Mouse (Mus musculus) colon, adult 2 months (tissue): Measurements from ENCODE around the gene Hist1h2bn. TPM values are rescaled to one million over a fixed set of nuclear protein-coding genes. Genes with fewer than 3 reads are reported as not detected.

Experiments used
- polyA plus RNA-seq: library from polyadenylated mRNA; depleted of rRNA; stranded (reverse); fragments of >200 nt; gene quantifications from 2 replicates; pipeline ENCODE4 v1.2.3, GENCODE M21; 2012; rRNA removed

The Hist1h2bn gene
- 12.9 and 14.9 TPM in 2 replicates for polyA plus RNA-seq

DNA sequence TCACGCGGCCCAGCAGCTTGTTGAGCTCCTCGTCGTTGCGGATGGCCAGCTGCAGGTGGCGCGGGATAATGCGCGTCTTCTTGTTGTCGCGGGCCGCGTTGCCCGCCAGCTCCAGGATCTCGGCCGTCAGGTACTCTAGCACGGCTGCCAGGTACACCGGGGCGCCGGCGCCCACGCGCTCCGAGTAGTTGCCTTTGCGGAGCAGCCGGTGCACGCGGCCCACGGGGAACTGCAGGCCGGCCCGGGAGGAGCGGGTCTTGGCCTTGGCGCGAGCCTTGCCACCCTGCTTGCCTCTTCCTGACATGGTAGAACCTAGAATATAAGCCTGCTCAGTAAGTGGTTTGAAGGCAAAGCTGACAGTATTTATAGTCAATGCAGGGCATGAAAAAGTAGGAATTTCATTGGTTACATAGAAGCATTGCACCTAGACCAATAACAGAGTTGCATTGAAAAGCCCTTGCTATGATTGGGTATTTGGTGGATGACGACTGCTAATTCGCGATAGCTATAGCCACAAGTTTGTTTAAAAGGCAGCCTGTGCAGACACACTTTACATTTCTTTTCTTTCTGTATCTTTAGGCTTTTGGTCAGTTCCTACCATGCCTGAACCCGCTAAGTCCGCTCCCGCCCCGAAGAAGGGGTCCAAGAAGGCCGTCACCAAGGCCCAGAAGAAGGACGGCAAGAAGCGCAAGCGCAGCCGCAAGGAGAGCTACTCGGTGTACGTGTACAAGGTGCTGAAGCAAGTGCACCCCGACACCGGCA, at the start of gene Hist1h2bn, which contains the start of gene Hist1h2ak:
Gene Hist1h2bn, plus strand, starts transcription at position 600 of the 762 bp plus-strand sequence.
Gene Hist1h2ak, minus strand, starts transcription at position 304 of the 762 bp plus-strand sequence.

DNA sequence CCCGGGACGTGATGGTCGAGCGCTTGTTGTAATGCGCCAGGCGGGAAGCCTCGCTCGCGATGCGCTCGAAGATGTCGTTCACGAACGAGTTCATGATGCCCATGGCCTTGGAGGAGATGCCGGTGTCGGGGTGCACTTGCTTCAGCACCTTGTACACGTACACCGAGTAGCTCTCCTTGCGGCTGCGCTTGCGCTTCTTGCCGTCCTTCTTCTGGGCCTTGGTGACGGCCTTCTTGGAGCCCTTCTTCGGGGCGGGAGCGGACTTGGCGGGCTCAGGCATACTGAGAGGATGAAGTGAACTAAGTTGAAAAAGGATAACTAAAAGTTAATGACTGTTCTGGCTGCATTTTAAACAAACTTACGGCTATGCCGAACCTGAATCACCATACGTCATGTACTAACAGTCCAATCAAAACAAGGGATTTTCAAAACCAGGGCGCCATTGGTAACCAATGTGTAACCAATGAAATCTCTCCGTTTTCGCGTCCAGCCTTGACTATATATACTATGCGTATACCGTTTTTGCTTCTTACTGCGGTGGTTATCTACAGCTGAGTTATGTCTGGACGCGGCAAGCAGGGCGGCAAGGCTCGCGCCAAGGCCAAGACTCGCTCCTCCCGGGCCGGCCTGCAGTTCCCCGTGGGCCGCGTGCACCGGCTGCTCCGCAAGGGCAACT, 37.9 kb upstream of the Hist1h2bn start, which contains the start of the genes Hist1h2bl and Hist1h2ai:
Gene Hist1h2bl, minus strand, starts transcription at position 280 of the 676 bp plus-strand sequence.
Gene Hist1h2ai, plus strand, starts transcription at position 559 of the 676 bp plus-strand sequence.

DNA sequence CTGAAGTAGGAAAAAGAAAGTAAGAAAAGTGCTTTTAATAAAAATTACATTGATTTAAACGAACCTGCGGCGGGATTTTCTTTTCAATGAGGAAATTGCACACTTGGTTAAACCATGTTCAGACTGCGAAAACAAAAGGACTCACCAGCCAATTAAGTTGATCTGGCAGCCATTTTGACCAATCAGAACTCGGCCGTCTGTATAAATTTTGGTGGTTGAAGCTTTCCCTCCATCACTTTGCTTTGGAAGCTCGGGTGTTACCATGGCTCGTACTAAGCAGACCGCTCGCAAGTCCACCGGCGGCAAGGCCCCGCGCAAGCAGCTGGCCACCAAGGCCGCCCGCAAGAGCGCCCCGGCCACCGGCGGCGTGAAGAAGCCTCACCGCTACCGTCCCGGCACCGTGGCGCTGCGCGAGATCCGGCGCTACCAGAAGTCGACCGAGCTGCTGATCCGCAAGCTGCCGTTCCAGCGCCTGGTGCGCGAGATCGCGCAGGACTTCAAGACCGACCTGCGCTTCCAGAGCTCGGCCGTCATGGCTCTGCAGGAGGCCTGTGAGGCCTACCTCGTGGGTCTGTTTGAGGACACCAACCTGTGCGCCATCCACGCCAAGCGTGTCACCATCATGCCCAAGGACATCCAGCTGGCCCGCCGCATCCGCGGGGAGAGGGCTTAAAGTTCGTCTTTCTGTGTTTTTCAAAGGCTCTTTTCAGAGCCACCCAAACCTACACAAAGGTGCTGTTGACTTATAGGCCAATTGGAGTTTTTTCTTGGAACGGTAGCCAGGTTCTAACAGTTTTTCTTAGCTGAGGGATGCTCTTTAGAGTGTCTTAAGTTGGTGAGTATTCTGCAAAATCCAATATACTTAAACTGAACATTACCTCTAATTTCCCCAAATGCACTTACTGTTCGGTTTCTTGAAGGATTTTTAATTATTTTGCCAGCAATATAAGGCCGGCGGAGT, 36.2 kb upstream of the Hist1h2bn start, which contains the start of gene Hist1h3h:
Gene Hist1h3h, plus strand, starts transcription at position 263 of the 961 bp plus-strand sequence.

GRCm38 (mm10) chr13:21721757-21722372, 32.1 kb upstream of the Hist1h2bn start, which contains the start of gene Hist1h2bm:
Gene Hist1h2bm (plus strand): TSS chr13:21722044.

GRCm38 (mm10) chr13:21734906-21735767, 18.8 kb upstream of the Hist1h2bn start, which contains the start of gene Hist1h4j:
Gene Hist1h4j (plus strand): TSS chr13:21735064.

DNA sequence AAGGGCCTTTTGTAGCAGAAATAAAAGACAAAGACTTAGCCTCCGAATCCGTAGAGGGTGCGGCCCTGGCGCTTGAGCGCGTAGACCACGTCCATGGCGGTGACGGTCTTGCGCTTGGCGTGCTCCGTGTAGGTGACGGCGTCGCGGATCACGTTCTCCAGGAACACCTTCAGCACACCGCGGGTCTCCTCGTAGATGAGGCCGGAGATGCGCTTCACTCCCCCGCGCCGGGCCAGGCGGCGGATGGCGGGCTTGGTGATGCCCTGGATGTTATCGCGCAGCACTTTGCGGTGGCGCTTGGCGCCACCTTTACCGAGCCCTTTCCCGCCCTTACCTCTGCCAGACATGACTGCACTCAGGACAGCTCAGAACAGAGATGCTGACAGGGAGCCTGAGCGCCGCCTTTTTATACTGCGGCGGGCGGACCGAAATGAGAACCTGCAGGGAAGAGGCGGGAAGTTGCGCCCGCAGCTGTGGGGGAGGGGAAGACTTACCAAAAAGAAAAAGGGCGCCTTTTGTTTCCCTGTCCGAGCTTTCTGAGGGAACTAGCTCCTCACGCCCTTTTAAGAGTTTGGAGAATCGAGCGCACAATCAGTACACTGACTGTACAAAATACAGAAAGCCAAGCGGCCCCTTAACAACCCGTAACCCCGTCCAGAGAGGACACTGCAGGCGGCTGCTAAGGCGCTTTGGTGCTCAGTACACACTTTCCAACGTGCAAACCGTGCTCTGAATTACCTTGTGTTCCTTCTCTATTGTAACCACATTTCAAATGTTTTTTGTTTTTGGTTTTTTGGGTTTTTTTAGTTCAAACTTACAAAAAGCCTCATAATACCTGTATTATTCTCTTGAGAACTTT, 3.5 kb upstream of the Hist1h2bn start, which contains the start of gene Hist1h4k:
Gene Hist1h4k, minus strand, starts transcription at position 347 of the 859 bp plus-strand sequence.

GRCm38 (mm10) chr13:21779767-21780731, 26.1 kb downstream of the Hist1h2bn start, which contains the start of gene Hist1h1b:
Gene Hist1h1b (minus strand): TSS chr13:21780625.

GRCm38 (mm10) chr13:21783255-21783617, 29.3 kb downstream of the Hist1h2bn start, which contains the start of gene Hist1h3i:
Gene Hist1h3i (minus strand): TSS chr13:21783370.

DNA sequence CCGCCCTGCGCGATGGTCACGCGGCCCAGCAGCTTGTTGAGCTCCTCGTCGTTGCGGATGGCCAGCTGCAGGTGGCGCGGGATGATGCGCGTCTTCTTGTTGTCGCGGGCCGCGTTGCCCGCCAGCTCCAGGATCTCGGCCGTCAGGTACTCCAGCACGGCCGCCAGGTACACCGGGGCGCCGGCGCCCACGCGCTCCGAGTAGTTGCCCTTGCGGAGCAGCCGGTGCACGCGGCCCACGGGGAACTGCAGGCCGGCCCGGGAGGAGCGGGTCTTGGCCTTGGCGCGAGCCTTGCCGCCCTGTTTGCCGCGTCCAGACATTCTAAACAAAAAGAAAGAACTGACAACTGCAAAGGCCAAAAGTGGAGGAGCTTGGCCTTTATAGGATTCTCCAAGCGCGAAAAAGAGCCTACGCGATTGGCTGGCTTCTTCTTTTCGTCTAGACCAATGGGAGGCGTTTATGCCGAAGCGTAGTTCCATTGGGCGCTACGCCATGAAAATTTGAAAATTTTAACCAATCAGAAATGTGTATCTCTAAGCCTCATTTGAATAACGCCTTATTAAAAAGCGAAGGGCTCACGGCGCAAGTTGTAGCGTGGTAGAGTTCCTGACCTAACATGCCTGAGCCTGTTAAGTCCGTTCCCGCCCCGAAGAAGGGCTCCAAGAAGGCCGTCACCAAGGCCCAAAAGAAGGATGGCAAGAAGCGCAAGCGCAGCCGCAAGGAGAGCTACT, 33.1 kb downstream of the Hist1h2bn start, which contains the start of the genes Hist1h2an and Hist1h2bp:
Gene Hist1h2an, minus strand, starts transcription at position 320 of the 731 bp plus-strand sequence.
Gene Hist1h2bp, plus strand, starts transcription at position 563 of the 731 bp plus-strand sequence.

Other genes with a start within 250 kb of the Hist1h2bn start
- gene Zkscan8, start 223.0 kb upstream of the Hist1h2bn start, polyA plus RNA-seq, result 0.98 and 1.7 TPM in 2 replicates
- gene Olfr1366, start 211.3 kb upstream of the Hist1h2bn start, polyA plus RNA-seq, result not detected in 2 replicates
- gene Olfr1535, start 194.2 kb upstream of the Hist1h2bn start, polyA plus RNA-seq, result not detected in 2 replicates
- gene Olfr1364, start 172.4 kb upstream of the Hist1h2bn start, polyA plus RNA-seq, result not detected in 2 replicates
- not detected in 2 replicates for gene Olfr1362, start 140.1 kb upstream of the Hist1h2bn start, polyA plus RNA-seq
- not detected in 2 replicates for gene Olfr11, start 111.6 kb upstream of the Hist1h2bn start, polyA plus RNA-seq
- gene Olfr1361, start 90.7 kb upstream of the Hist1h2bn start, polyA plus RNA-seq, result not detected in 2 replicates
- not detected in 2 replicates for gene Olfr1360, start 76.7 kb upstream of the Hist1h2bn start, polyA plus RNA-seq
- not detected in 2 replicates for gene Olfr1359, start 56.0 kb upstream of the Hist1h2bn start, polyA plus RNA-seq
- gene Hist1h2bl, start 38.0 kb upstream of the Hist1h2bn start, polyA plus RNA-seq, result 11.8 and 13.4 TPM in 2 replicates
- gene Hist1h2ai, start 37.7 kb upstream of the Hist1h2bn start, polyA plus RNA-seq, result 41.0 and 55.3 TPM in 2 replicates
- gene Hist1h3h, start 36.5 kb upstream of the Hist1h2bn start, polyA plus RNA-seq, result 40.1 and 49.5 TPM in 2 replicates
- 4.6 and 5.2 TPM in 2 replicates for gene Hist1h2bm, start 32.1 kb upstream of the Hist1h2bn start, polyA plus RNA-seq
- 5.3 and 7.1 TPM in 2 replicates for gene Hist1h4j, start 19.1 kb upstream of the Hist1h2bn start, polyA plus RNA-seq
- 39.5 and 42.9 TPM in 2 replicates for gene Hist1h4k, start 3.6 kb upstream of the Hist1h2bn start, polyA plus RNA-seq
- 30.4 and 31.0 TPM in 2 replicates for gene Hist1h2ak, start 296 bp upstream of the Hist1h2bn start, polyA plus RNA-seq
- 1.4 and 1.5 TPM in 2 replicates for gene Hist1h1b, start 26.5 kb downstream of the Hist1h2bn start, polyA plus RNA-seq
- 48.3 and 58.4 TPM in 2 replicates for gene Hist1h3i, start 29.2 kb downstream of the Hist1h2bn start, polyA plus RNA-seq
- gene Hist1h2an, start 33.1 kb downstream of the Hist1h2bn start, polyA plus RNA-seq, result 15.5 and 20.4 TPM in 2 replicates
- 0.66 and 3.2 TPM in 2 replicates for gene Hist1h2bp, start 33.3 kb downstream of the Hist1h2bn start, polyA plus RNA-seq
- 37.1 and 59.1 TPM in 2 replicates for gene Hist1h2bq, start 56.1 kb downstream of the Hist1h2bn start, polyA plus RNA-seq
- not detected in 2 replicates for gene Hist1h2ao, start 56.3 kb downstream of the Hist1h2bn start, polyA plus RNA-seq
- gene Hist1h4m, start 57.6 kb downstream of the Hist1h2bn start, polyA plus RNA-seq, result not detected in 2 replicates
- 47.6 and 53.6 TPM in 2 replicates for gene Hist1h4n, start 78.1 kb downstream of the Hist1h2bn start, polyA plus RNA-seq
- gene Hist1h2ap, start 79.4 kb downstream of the Hist1h2bn start, polyA plus RNA-seq, result 577 and 675 TPM in 2 replicates
- 32.1 and 54.0 TPM in 2 replicates for gene Hist1h2br, start 79.6 kb downstream of the Hist1h2bn start, polyA plus RNA-seq
- 0.06 and 0.16 TPM in 2 replicates for gene Zfp184, start 191.0 kb downstream of the Hist1h2bn start, polyA plus RNA-seq
- not detected in 2 replicates for gene Pom121l2, start 227.1 kb downstream of the Hist1h2bn start, polyA plus RNA-seq